Mouse (Mus musculus) lung, adult 2 months (tissue): Measurements from ENCODE around the gene Baiap2.

Experiments
- CTCF ChIP-seq: fragments of 200-500 bp; IDR thresholded peaks from 2 replicates; pipeline ENCODE4 v1.5.1; 2011; ENCODE audit warnings: mild to moderate bottlenecking, low read length, control low read depth; ENCODE audit not compliant: insufficient read depth
- POLR2A ChIP-seq: fragments of 200-500 bp; IDR thresholded peaks from 2 replicates; pipeline ENCODE4 v1.6.1; 2011; ENCODE audit warnings: low read depth, mild to moderate bottlenecking, control low read depth, low read length, borderline replicate concordance; ENCODE audit errors: extremely low read depth

DNA sequence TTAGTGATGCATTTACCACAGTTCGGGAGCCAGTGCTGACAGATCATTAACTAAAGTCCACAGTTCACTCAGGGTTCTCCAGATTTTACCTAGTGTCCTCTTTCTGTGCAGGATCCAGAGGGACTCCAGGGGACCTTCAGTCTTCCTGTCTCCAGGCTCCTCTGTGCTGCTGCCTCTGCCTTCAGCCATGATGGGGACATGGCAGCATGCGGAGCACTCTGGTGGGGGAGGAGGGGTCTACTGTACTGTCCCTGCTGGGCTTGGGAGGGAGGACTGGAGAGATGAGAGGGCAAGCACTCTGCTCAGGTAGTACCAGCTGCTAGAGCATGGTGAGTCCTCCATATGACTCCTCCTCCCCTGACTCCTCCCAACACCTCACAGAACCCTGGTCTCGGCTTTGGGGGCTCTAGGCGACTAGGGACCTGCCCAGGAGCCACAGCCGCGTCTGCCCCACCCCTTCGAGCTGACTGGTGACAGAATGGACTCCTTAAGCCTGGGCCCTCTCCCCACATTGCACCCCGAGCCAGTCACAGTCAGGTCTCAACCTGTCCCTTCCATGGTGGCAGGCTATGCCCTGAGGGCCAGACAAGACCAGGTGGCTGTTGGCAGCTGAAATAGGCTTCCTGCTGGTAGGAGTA is 3.4 kb upstream of the Baiap2 start:
- TF ChIP-seq CTCF (no peak), POLR2A (no peak)
